ENCODE assay signal across 11 mouse cellular contexts in genomic region chrX:101930301-101930700, GRCm38 (mm10).
"Had no signal": no experiment of that assay in that cellular context is flagged by ENCODE, and none has a peak within 500 bp of the region (broad histone marks: within the 10 kb centered on the region; RNA-seq: fewer than 3 reads in every experiment).

No protein-coding gene starts in this region.

- H3K4me2 ChIP-seq: liver, embryonic 11.5 days; liver, embryonic 15.5 days; midbrain, embryonic 13.5 days; stomach, embryonic 15.5 days had no signal

- ATAC-seq: lung, postnatal 0 days; midbrain, embryonic 13.5 days had no signal

- H3K4me1 ChIP-seq: limb, embryonic 10.5 days; liver, embryonic 15.5 days; midbrain, embryonic 13.5 days; stomach, embryonic 15.5 days had no signal

- H3K4me3 ChIP-seq: left cerebral cortex, adult 2 months; limb, embryonic 10.5 days; liver, embryonic 15.5 days; midbrain, embryonic 13.5 days; stomach, embryonic 15.5 days had no signal

- H3K27ac ChIP-seq: left cerebral cortex, adult 2 months; limb, embryonic 10.5 days; liver, embryonic 15.5 days; midbrain, embryonic 13.5 days; stomach, embryonic 15.5 days had no signal

- H3K36me3 ChIP-seq: limb, embryonic 10.5 days; liver, embryonic 15.5 days; midbrain, embryonic 13.5 days; stomach, embryonic 15.5 days had no signal

- H3K9me3 ChIP-seq: limb, embryonic 10.5 days; liver, embryonic 15.5 days; midbrain, embryonic 13.5 days; stomach, embryonic 15.5 days had no signal

- H3K9ac ChIP-seq: liver, embryonic 15.5 days; midbrain, embryonic 13.5 days; stomach, embryonic 15.5 days had no signal

- DNase-seq: kidney, postnatal 25 days; lung, adult 2 months; lung, postnatal 36 days; right cerebral cortex, postnatal 14 days had no signal
